Mouse (Mus musculus): ENCODE measurements around the gene Ttc7b. TPM values are rescaled to one million over a fixed set of nuclear protein-coding genes. Genes with fewer than 3 reads are reported as not detected.

The Ttc7b gene
- polyA plus RNA-seq, 1 experiment = 20.4 TPM

DNA sequence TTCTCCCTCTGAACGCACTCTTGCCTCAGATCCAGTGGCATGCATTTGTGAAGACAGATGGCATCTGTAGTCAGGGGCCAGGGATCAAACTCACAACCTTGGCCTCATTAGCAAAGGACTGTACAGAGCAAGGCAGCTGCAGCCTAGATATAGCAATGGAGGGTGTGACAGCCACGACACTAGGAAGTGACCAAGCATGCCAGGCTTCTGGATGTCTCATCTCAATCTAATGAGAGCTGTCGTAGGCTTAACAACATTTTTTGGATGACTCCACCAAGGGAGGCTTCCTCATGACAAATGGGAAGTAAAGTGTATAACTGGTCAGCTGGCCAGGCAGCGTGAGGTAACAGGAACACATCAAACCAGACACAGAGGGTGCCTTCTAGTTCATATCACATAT, 94.4 kb downstream of the Ttc7b start:
- Histone ChIP-seq H3K36me3 (ENCODE audit: control insufficient read depth, insufficient read depth, low read length) (no peaks in the 10 kb centered on the region), H3K27ac (ENCODE audit: insufficient read depth, low read length) (no peak overlapping the region), H3K4me3 (ENCODE audit: extremely low read depth, insufficient read depth, insufficient read length) (no peak overlapping the region), H3K27me3 (ENCODE audit: control insufficient read depth, insufficient read depth, low read length) (no peaks in the 10 kb centered on the region), H3K4me1 (ENCODE audit: control insufficient read depth, insufficient read depth, insufficient read length) (no peaks in the 10 kb centered on the region)
- no peak for TF ChIP-seq POLR2A (IDR thresholded peaks at IDR 0.05; ENCODE audit: low read depth, low read length)
- WGBS = 72% methylated on average over 4 of the region's 4 CpGs
- no peak for DNase-seq (ENCODE audit: low read depth in 1 of 2, low spot score in 2 of 2)

DNA sequence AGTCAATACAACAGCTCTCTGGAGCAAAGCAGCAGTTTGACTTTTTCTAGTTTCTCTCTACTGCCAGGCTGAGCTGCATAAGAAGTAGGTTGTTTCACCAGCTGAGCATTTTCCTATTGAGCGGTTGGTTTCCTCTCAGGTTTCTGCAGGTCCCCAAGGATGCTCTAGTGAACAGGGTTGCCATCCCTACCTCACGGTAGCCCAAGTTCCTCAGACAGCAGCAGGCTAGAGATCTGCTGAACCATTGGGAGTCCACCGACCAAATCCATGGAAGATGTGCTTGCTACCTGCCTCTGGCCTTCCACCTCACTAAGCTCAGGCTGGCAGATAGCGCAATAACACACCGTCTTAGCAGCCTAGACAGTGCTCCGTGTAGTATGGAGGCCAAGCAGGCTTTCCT, 95.6 kb downstream of the Ttc7b start:
- Histone ChIP-seq H3K27ac (ENCODE audit: insufficient read depth, low read length) (no peak overlapping the region), H3K27me3 (ENCODE audit: control insufficient read depth, insufficient read depth, low read length) (no peaks in the 10 kb centered on the region), H3K4me3 (ENCODE audit: extremely low read depth, insufficient read depth, insufficient read length) (no peak overlapping the region), H3K36me3 (ENCODE audit: control insufficient read depth, insufficient read depth, low read length) (no peaks in the 10 kb centered on the region), H3K4me1 (ENCODE audit: control insufficient read depth, insufficient read depth, insufficient read length) (no peaks in the 10 kb centered on the region)
- no peak for DNase-seq (ENCODE audit: low read depth in 1 of 2, low spot score in 2 of 2)
- TF ChIP-seq CTCF (IDR thresholded peaks at IDR 0.05; ENCODE audit: extremely low read depth, insufficient read depth, insufficient read length, insufficient replicate concordance) = no peak
- no peak for TF ChIP-seq POLR2A (IDR thresholded peaks at IDR 0.05; ENCODE audit: low read depth, low read length)
- WGBS = 87% methylated on average over 6 of the region's 6 CpGs

DNA sequence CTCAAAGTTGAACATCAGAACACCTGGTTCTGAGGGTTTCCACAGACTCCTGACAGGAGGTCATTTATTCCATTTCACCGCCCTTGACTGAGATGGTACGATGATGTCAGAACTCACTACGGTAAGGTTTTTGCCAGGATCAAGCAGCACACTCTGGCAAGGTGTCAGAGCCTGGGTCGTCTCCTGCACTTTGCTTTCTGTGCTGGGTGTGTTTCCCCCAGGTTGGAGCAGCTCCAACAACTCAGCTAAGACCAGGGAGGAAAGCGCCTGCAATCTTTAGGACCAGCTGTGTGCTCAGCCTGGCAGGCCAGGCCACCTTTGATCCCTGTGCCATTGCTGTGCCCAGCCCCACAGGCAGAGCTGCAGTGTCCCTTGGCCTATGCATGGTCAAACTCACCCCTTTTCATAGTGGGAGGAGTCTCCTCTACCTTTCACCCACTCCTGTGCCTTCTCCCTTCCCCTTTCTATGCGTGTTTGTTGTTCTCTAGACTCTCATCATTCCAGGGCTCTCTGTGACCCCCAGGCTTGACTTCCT, 98.3 kb downstream of the Ttc7b start:
- Histone ChIP-seq H3K36me3 (ENCODE audit: control insufficient read depth, insufficient read depth, low read length) (no peaks in the 10 kb centered on the region), H3K4me3 (ENCODE audit: extremely low read depth, insufficient read depth, insufficient read length) (no peak overlapping the region), H3K4me1 (ENCODE audit: control insufficient read depth, insufficient read depth, insufficient read length) (no peaks in the 10 kb centered on the region), H3K27ac (ENCODE audit: insufficient read depth, low read length) (no peak overlapping the region), H3K27me3 (ENCODE audit: control insufficient read depth, insufficient read depth, low read length) (no peaks in the 10 kb centered on the region)
- 61% methylated on average over 6 of the region's 6 CpGs for WGBS
- no peak for DNase-seq (ENCODE audit: low read depth in 1 of 2, low spot score in 2 of 2)
- no peak for TF ChIP-seq CTCF (IDR thresholded peaks at IDR 0.05; ENCODE audit: extremely low read depth, insufficient read depth, insufficient read length, insufficient replicate concordance)
- no peak for TF ChIP-seq POLR2A (IDR thresholded peaks at IDR 0.05; ENCODE audit: low read depth, low read length)

DNA sequence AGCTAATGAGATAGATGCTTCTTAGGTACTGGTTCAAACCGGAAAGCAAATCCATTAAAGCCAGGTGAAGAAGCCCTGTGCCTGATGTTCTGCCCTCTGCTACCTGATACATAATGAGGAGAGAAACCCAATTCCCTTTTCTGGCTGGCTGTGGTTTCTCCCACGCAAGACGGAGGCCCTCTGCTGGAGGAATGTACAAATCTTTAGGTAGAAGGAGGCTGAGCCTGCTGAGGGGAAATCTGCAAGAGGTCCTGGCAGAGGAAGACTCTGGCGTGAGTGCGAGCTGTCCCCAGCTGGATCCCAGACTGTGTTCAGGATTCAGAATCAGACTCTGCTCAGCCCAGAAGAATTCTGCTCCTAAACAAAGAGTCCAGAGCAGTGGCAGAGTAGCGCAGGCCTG, 99.1 kb downstream of the Ttc7b start:
- DNase-seq (ENCODE audit: low read depth in 1 of 2, low spot score in 2 of 2) = peak; percentile 21 to 50
- TF ChIP-seq POLR2A (IDR thresholded peaks at IDR 0.05; ENCODE audit: low read depth, low read length) (no peak), CTCF (IDR thresholded peaks at IDR 0.05; ENCODE audit: extremely low read depth, insufficient read depth, insufficient read length, insufficient replicate concordance) (peak; percentile 50; the same call in 1 of the 2 replicates)
- 60% methylated on average over 6 of the region's 6 CpGs for WGBS
- Histone ChIP-seq H3K4me3 (ENCODE audit: extremely low read depth, insufficient read depth, insufficient read length) (no peak overlapping the region), H3K27ac (ENCODE audit: insufficient read depth, low read length) (peak overlapping the region; percentile 26; the same call in 1 of the 2 replicates), H3K27me3 (ENCODE audit: control insufficient read depth, insufficient read depth, low read length) (no peaks in the 10 kb centered on the region), H3K36me3 (ENCODE audit: control insufficient read depth, insufficient read depth, low read length) (no peaks in the 10 kb centered on the region), H3K4me1 (ENCODE audit: control insufficient read depth, insufficient read depth, insufficient read length) (no peaks in the 10 kb centered on the region)

DNA sequence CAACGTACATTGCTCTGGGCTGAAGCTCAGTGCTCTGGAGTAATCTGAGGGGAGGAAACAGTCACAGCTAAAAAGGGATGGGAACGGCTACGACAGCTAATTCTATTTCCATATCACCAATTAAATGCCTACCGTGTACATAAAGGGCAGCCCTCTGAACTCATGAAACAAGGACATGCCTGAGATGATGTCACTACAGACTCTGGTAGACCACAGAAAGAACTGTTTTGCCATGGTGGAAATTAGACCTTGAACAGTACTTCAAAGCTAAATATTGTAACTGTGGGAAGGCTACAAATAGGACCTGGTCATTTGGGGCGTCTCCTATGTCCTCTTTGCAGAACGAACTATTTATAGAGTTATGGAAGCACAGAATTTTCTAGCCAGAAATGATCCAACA, 99.7 kb downstream of the Ttc7b start:
- Histone ChIP-seq H3K27ac (ENCODE audit: insufficient read depth, low read length) (no peak overlapping the region), H3K36me3 (ENCODE audit: control insufficient read depth, insufficient read depth, low read length) (no peaks in the 10 kb centered on the region), H3K4me1 (ENCODE audit: control insufficient read depth, insufficient read depth, insufficient read length) (no peaks in the 10 kb centered on the region), H3K27me3 (ENCODE audit: control insufficient read depth, insufficient read depth, low read length) (no peaks in the 10 kb centered on the region), H3K4me3 (ENCODE audit: extremely low read depth, insufficient read depth, insufficient read length) (no peak overlapping the region)
- TF ChIP-seq CTCF (IDR thresholded peaks at IDR 0.05; ENCODE audit: extremely low read depth, insufficient read depth, insufficient read length, insufficient replicate concordance) (no peak), POLR2A (IDR thresholded peaks at IDR 0.05; ENCODE audit: low read depth, low read length) (no peak)
- 79% methylated on average over 6 of the region's 6 CpGs for WGBS
- no peak for DNase-seq (ENCODE audit: low read depth in 1 of 2, low spot score in 2 of 2)

DNA sequence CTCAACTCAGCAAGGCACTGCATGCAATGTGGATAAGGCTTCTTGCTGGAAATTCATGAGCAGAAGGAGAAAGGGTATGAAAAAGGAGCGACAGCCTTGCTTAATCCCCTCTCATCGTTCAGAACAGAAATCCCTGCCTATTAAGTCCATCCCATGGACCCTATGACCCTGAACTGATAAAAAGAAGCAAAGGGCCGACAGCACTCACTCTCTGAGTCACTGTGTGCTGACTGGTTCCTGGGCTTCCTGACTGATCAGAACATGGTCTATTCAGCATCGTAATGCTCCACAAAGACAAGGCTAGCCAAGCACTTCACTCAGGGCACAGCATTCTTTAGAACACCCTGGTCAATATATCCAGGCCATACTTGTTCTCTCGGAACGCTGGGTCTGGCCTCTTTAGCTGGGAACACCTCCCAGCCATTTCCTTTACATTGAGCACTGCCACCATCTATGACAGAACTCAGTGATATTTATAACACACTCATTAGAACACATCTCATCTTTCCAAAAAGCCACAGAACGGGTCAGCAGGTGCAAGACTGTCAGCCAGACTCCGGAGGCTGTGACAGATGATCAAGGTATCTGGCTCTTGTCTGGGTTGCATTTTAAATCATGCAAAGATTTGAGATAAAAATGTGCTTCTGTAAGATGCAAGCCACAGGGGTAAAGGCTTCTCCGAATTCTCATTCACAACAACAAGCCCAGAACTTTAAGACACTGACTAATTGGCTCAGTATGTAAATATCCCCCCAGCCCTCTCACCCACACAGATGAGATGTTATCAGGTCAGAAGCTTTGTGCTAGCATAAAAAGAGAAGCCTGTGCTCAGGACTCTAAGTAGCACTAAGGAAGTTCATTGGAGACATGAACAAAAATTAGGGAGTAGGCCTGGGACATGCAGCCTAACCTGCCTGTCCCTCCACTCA, 100.4 kb downstream of the Ttc7b start:
- Histone ChIP-seq H3K4me3 (ENCODE audit: extremely low read depth, insufficient read depth, insufficient read length) (no peak overlapping the region), H3K27ac (ENCODE audit: insufficient read depth, low read length) (no peak overlapping the region), H3K27me3 (ENCODE audit: control insufficient read depth, insufficient read depth, low read length) (no peaks in the 10 kb centered on the region), H3K36me3 (ENCODE audit: control insufficient read depth, insufficient read depth, low read length) (no peaks in the 10 kb centered on the region), H3K4me1 (ENCODE audit: control insufficient read depth, insufficient read depth, insufficient read length) (no peaks in the 10 kb centered on the region)
- no peak for DNase-seq (ENCODE audit: low read depth in 1 of 2, low spot score in 2 of 2)
- WGBS = 83% methylated on average over 9 of the region's 9 CpGs
- TF ChIP-seq POLR2A (IDR thresholded peaks at IDR 0.05; ENCODE audit: low read depth, low read length) (no peak), CTCF (IDR thresholded peaks at IDR 0.05; ENCODE audit: extremely low read depth, insufficient read depth, insufficient read length, insufficient replicate concordance) (no peak)

DNA sequence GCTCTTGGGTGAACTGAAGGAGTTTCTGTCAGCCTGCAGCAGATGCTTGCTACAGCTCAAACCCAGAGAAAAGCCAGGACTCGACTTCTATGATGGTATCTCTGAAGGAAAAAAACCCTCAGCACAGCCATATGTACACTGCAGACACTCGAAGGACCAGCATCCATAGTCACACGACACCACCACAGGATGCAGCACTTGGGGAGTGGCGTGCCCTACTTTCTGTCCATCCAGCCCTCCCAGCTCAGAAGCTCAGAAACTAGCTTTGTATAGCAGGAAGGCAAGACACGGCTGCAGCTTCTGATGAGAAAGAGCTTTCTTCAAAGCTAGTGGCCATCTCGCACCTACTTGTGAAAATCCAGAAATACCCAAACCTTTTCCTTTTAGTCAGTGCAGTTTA, 104.8 kb downstream of the Ttc7b start:
- Histone ChIP-seq H3K27ac (ENCODE audit: insufficient read depth, low read length) (no peak overlapping the region), H3K4me3 (ENCODE audit: extremely low read depth, insufficient read depth, insufficient read length) (no peak overlapping the region), H3K36me3 (ENCODE audit: control insufficient read depth, insufficient read depth, low read length) (peaks cover 5% of the 10 kb centered on the region; the same call in 1 of the 2 replicates), H3K27me3 (ENCODE audit: control insufficient read depth, insufficient read depth, low read length) (no peaks in the 10 kb centered on the region), H3K4me1 (ENCODE audit: control insufficient read depth, insufficient read depth, insufficient read length) (no peaks in the 10 kb centered on the region)
- no peak for TF ChIP-seq POLR2A (IDR thresholded peaks at IDR 0.05; ENCODE audit: low read depth, low read length)
- no peak for TF ChIP-seq CTCF (IDR thresholded peaks at IDR 0.05; ENCODE audit: extremely low read depth, insufficient read depth, insufficient read length, insufficient replicate concordance)
- WGBS = 82% methylated on average over 6 of the region's 6 CpGs
- DNase-seq (ENCODE audit: low read depth in 1 of 2, low spot score in 2 of 2) = no peak

All from spleen, adult 2 months (tissue).